Mouse (Mus musculus): ENCODE data around the gene Errfi1. TPM values are rescaled to one million over a fixed set of nuclear protein-coding genes. Genes with fewer than 3 reads are reported as not detected.

Gene Errfi1
- polyA plus RNA-seq, 1 experiment from 2014 or later: 25.8 TPM

Other genes with a start within 250 kb of the Errfi1 start
- gene Slc45a1, start 201.7 kb upstream of the Errfi1 start, polyA plus RNA-seq (2015; fragmentation: Nextera tagmentation; extraction: Ambion mirVana): 0.36 and 0.52 TPM in 2 replicates
- 449 and 477 TPM in 2 replicates for gene Park7, start 60.5 kb downstream of the Errfi1 start, polyA plus RNA-seq (2015; fragmentation: Nextera tagmentation; extraction: Ambion mirVana)
- 0.39 and 0.51 TPM in 2 replicates for gene Tnfrsf9, start 60.6 kb downstream of the Errfi1 start, polyA plus RNA-seq (2015; fragmentation: Nextera tagmentation; extraction: Ambion mirVana)
- not detected in 2 replicates for gene Uts2, start 143.2 kb downstream of the Errfi1 start, polyA plus RNA-seq (2015; fragmentation: Nextera tagmentation; extraction: Ambion mirVana)
- 7.9 and 8.3 TPM in 2 replicates for gene Per3, start 190.7 kb downstream of the Errfi1 start, polyA plus RNA-seq (2015; fragmentation: Nextera tagmentation; extraction: Ambion mirVana)
- 115 and 120 TPM in 2 replicates for gene Vamp3, start 204.0 kb downstream of the Errfi1 start, polyA plus RNA-seq (2015; fragmentation: Nextera tagmentation; extraction: Ambion mirVana)
- gene Gm13090, start 235.7 kb downstream of the Errfi1 start, polyA plus RNA-seq (2015; fragmentation: Nextera tagmentation; extraction: Ambion mirVana): not detected in 2 replicates